Mouse (Mus musculus) embryonic fibroblast, embryonic 13.5 days (primary cell): ENCODE data around the gene Vmn1r36.

Experiments
- CTCF ChIP-seq: IDR thresholded peaks from 2 replicates; pipeline ENCODE4 v1.5.1; 2011; ENCODE audit warnings: mild to moderate bottlenecking, control low read depth, low read length, moderate library complexity, borderline replicate concordance; ENCODE audit not compliant: insufficient read depth
- POLR2A ChIP-seq: IDR thresholded peaks from 2 replicates; pipeline ENCODE4 v1.6.1; 2011; ENCODE audit warnings: low read depth, mild to moderate bottlenecking, control low read depth, low read length, moderate library complexity

GRCm38 (mm10) chr6:66685806-66686205 is 33.2 kb downstream of the Vmn1r36 start, which contains the start of gene Vmn1r35:
- TF ChIP-seq POLR2A (no peak), CTCF (no peak)
